Mouse (Mus musculus): Measurements from ENCODE around the gene Tmem258.

- TF ChIP-seq POLR2A (IDR thresholded peaks at IDR 0.05; ENCODE audit: low read depth, low read length) (no peak), CTCF (IDR thresholded peaks at IDR 0.05; ENCODE audit: borderline replicate concordance, insufficient read depth, low read length) (no peak)
Observed at GRCm38 (mm10) chr19:10189940-10190339, 13.9 kb upstream of the Tmem258 start.

Data from embryonic fibroblast, embryonic 13.5 days (primary cell).